Mouse (Mus musculus): ENCODE measurements around the gene Lce1i. TPM values are rescaled to one million over a fixed set of nuclear protein-coding genes. Genes with fewer than 3 reads are reported as not detected.

The Lce1i gene
- total and polyA plus RNA-seq, 2 experiments = not detected

- Histone ChIP-seq H3K27me3 (ENCODE audit: control insufficient read depth, insufficient read depth, low read length) (no peaks in the 10 kb centered on the region; the same call in 1 of the 2 replicates), H3K4me3 (ENCODE audit: insufficient read depth, low read depth, low read length) (no peak within 1 kb of the TSS), H3K4me1 (ENCODE audit: control insufficient read depth, insufficient read depth, low read length) (no peaks in the 10 kb centered on the region), H3K27ac (replicated peaks; ENCODE audit: insufficient read depth, low read depth, low read length) (no peak within 1 kb of the TSS), H3K36me3 (ENCODE audit: control insufficient read depth, insufficient read depth, low read length) (no peaks in the 10 kb centered on the region), H3K79me2 (ENCODE audit: control insufficient read depth, insufficient read depth, low read length) (no peaks in the 10 kb centered on the region), H3K9ac (ENCODE audit: low read depth, low read length) (no peak within 1 kb of the TSS)
- no peak for TF ChIP-seq POLR2A (IDR thresholded peaks at IDR 0.05; ENCODE audit: extremely low read depth, insufficient read depth, low read length)
- TF ChIP-seq CTCF (IDR thresholded peaks at IDR 0.05; ENCODE audit: low read depth, low read length) = no peak
- 91% methylated on average over 1 of the region's 1 CpGs for WGBS
- DNase-seq (ENCODE audit: extremely low read depth, low read depth, low spot score) = no peak
Measured at GRCm38 (mm10) chr3:92790414-92790813, 11.7 kb upstream of the Lce1i start, which contains the start of gene Lce1j. Gene Lce1j, minus strand, starts transcription at chr3:92790514.

GRCm38 (mm10) chr3:92771573-92771972 lies 7.1 kb downstream of the Lce1i start:
- Histone ChIP-seq H3K4me3 (ENCODE audit: insufficient read depth, low read depth, low read length) (no peak overlapping the region), H3K36me3 (ENCODE audit: control insufficient read depth, insufficient read depth, low read length) (no peaks in the 10 kb centered on the region), H3K9ac (ENCODE audit: low read depth, low read length) (no peak overlapping the region), H3K27ac (replicated peaks; ENCODE audit: insufficient read depth, low read depth, low read length) (no peak overlapping the region), H3K4me1 (ENCODE audit: control insufficient read depth, insufficient read depth, low read length) (no peaks in the 10 kb centered on the region), H3K79me2 (ENCODE audit: control insufficient read depth, insufficient read depth, low read length) (no peaks in the 10 kb centered on the region), H3K27me3 (ENCODE audit: control insufficient read depth, insufficient read depth, low read length) (no peaks in the 10 kb centered on the region)
- peak; percentile 5 for DNase-seq (ENCODE audit: extremely low read depth, low read depth, low spot score)
- TF ChIP-seq CTCF (IDR thresholded peaks at IDR 0.05; ENCODE audit: low read depth, low read length) (no peak), POLR2A (IDR thresholded peaks at IDR 0.05; ENCODE audit: extremely low read depth, insufficient read depth, low read length) (no peak)
- WGBS = 18% methylated on average over 3 of the region's 3 CpGs

DNA sequence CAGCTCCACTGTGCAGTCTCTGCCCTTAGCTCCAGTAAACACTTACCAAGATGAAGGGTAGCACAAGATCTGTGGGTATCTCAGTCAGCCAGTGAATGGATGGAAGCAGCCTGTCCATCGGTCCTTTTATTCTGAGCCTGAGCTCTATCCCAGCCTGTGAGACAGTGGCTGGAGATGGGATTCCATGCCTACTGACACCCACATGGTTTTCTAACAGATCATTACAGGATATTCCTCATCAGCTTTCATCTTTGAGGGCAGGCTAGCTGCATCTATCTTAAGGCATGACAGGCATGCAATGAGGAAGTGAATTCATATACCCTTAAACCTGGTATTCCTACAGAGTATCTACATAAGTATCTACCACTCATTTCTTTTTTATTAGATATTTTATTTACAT lies 13.7 kb downstream of the Lce1i start, which contains the start of gene Lce1h:
TSS of gene Lce1h (minus strand) at position 101 of the 400 bp plus-strand sequence.
- H3K4me3 ChIP-seq (ENCODE audit: insufficient read depth, low read depth, low read length) = no peak within 1 kb of the TSS
- no peak within 1 kb of the TSS for H3K9ac ChIP-seq (ENCODE audit: low read depth, low read length)
- DNase-seq (ENCODE audit: extremely low read depth, low read depth, low spot score) = no peak
- no peak within 1 kb of the TSS for H3K27ac ChIP-seq (replicated peaks; ENCODE audit: insufficient read depth, low read depth, low read length)
- H3K27me3 ChIP-seq (ENCODE audit: control insufficient read depth, insufficient read depth, low read length) = no peaks in the 10 kb centered on the region
- TF ChIP-seq CTCF (IDR thresholded peaks at IDR 0.05; ENCODE audit: low read depth, low read length) = no peak
- TF ChIP-seq POLR2A (IDR thresholded peaks at IDR 0.05; ENCODE audit: extremely low read depth, insufficient read depth, low read length) = no peak
- H3K79me2 ChIP-seq (ENCODE audit: control insufficient read depth, insufficient read depth, low read length) = no peaks in the 10 kb centered on the region
- H3K4me1 ChIP-seq (ENCODE audit: control insufficient read depth, insufficient read depth, low read length) = no peaks in the 10 kb centered on the region
- no peaks in the 10 kb centered on the region for H3K36me3 ChIP-seq (ENCODE audit: control insufficient read depth, insufficient read depth, low read length)
- WGBS = 92% methylated on average over 1 of the region's 1 CpGs

GRCm38 (mm10) chr3:92753197-92753596 lies 25.5 kb downstream of the Lce1i start:
- H3K27me3 ChIP-seq (ENCODE audit: control insufficient read depth, insufficient read depth, low read length) = no peaks in the 10 kb centered on the region
- 33% methylated on average over 3 of the region's 3 CpGs for WGBS
- H3K27ac ChIP-seq (replicated peaks; ENCODE audit: insufficient read depth, low read depth, low read length) = no peak overlapping the region
- H3K4me3 ChIP-seq (ENCODE audit: insufficient read depth, low read depth, low read length) = no peak overlapping the region
- no peak for TF ChIP-seq POLR2A (IDR thresholded peaks at IDR 0.05; ENCODE audit: extremely low read depth, insufficient read depth, low read length)
- no peak for TF ChIP-seq CTCF (IDR thresholded peaks at IDR 0.05; ENCODE audit: low read depth, low read length)
- H3K36me3 ChIP-seq (ENCODE audit: control insufficient read depth, insufficient read depth, low read length) = no peaks in the 10 kb centered on the region
- H3K4me1 ChIP-seq (ENCODE audit: control insufficient read depth, insufficient read depth, low read length) = no peaks in the 10 kb centered on the region
- no peaks in the 10 kb centered on the region for H3K79me2 ChIP-seq (ENCODE audit: control insufficient read depth, insufficient read depth, low read length)
- H3K9ac ChIP-seq (ENCODE audit: low read depth, low read length) = no peak overlapping the region
- DNase-seq (ENCODE audit: extremely low read depth, low read depth, low spot score) = no peak

DNA sequence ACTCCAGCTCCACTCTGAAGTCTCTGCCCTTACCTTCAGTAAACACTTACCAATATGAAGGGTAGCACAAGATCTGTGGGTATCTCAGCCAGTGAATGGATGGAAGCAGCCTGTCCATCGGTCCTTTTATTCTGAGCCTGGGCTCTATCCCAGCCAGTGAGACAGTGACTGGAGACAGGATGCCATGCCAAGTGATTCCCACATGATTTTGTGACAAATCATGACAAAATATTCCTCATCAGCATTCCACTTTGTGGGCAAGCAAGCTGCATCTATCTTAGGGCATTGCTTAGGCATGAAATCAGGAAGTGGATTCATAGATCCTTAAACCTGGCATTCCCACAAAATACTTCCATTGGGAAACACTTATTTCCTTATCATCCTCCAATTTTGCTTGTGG lies 26.5 kb downstream of the Lce1i start, which contains the start of gene Lce1g:
TSS of gene Lce1g (minus strand) at position 101 of the 400 bp plus-strand sequence.
- no peak for DNase-seq (ENCODE audit: extremely low read depth, low read depth, low spot score)
- H3K36me3 ChIP-seq (ENCODE audit: control insufficient read depth, insufficient read depth, low read length) = no peaks in the 10 kb centered on the region
- WGBS = 82% methylated on average over 1 of the region's 1 CpGs
- H3K9ac ChIP-seq (ENCODE audit: low read depth, low read length) = no peak within 1 kb of the TSS
- H3K4me3 ChIP-seq (ENCODE audit: insufficient read depth, low read depth, low read length) = no peak within 1 kb of the TSS
- no peaks in the 10 kb centered on the region for H3K79me2 ChIP-seq (ENCODE audit: control insufficient read depth, insufficient read depth, low read length)
- H3K27ac ChIP-seq (replicated peaks; ENCODE audit: insufficient read depth, low read depth, low read length) = no peak within 1 kb of the TSS
- TF ChIP-seq POLR2A (IDR thresholded peaks at IDR 0.05; ENCODE audit: extremely low read depth, insufficient read depth, low read length) = no peak
- TF ChIP-seq CTCF (IDR thresholded peaks at IDR 0.05; ENCODE audit: low read depth, low read length) = no peak
- H3K27me3 ChIP-seq (ENCODE audit: control insufficient read depth, insufficient read depth, low read length) = no peaks in the 10 kb centered on the region
- H3K4me1 ChIP-seq (ENCODE audit: control insufficient read depth, insufficient read depth, low read length) = no peaks in the 10 kb centered on the region

DNA sequence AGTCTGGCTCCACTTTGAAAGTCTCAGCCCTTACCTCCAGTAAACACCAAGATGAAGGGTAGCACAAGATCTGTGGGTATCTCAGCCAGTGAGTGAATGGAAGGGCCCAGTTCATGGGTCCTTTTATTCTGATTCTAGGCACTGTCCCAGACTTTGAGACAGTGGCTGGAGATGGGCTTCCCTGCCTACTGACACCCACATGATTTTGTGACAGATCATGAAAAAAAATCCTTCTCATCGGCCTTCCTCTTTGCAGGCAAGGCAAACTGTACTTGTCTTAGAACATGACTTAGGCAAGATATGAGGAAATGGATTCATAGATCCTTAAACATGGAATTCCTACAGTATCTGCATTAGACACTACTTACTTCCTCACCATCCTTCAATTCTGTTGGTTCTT lies 39.7 kb downstream of the Lce1i start, which contains the start of gene Gm38119:
TSS of gene Gm38119 (minus strand) at position 101 of the 400 bp plus-strand sequence.
- H3K4me1 ChIP-seq (ENCODE audit: control insufficient read depth, insufficient read depth, low read length) = no peaks in the 10 kb centered on the region
- TF ChIP-seq POLR2A (IDR thresholded peaks at IDR 0.05; ENCODE audit: extremely low read depth, insufficient read depth, low read length) (no peak), CTCF (IDR thresholded peaks at IDR 0.05; ENCODE audit: low read depth, low read length) (no peak)
- H3K4me3 ChIP-seq (ENCODE audit: insufficient read depth, low read depth, low read length) = no peak within 1 kb of the TSS
- no peaks in the 10 kb centered on the region for H3K27me3 ChIP-seq (ENCODE audit: control insufficient read depth, insufficient read depth, low read length)
- no peak within 1 kb of the TSS for H3K9ac ChIP-seq (ENCODE audit: low read depth, low read length)
- no peak within 1 kb of the TSS for H3K27ac ChIP-seq (replicated peaks; ENCODE audit: insufficient read depth, low read depth, low read length)
- no peak for DNase-seq (ENCODE audit: extremely low read depth, low read depth, low spot score)
- no peaks in the 10 kb centered on the region for H3K36me3 ChIP-seq (ENCODE audit: control insufficient read depth, insufficient read depth, low read length)
- no peaks in the 10 kb centered on the region for H3K79me2 ChIP-seq (ENCODE audit: control insufficient read depth, insufficient read depth, low read length)
- 59% methylated on average over 1 of the region's 1 CpGs for WGBS

Other genes with a start within 250 kb of the Lce1i start
- not detected in 2 replicates for gene 2310046K23Rik, start 244.4 kb downstream of the Lce1i start, total RNA-seq (2014; rRNA removed)
- gene 2310046K23Rik, start 244.4 kb downstream of the Lce1i start, polyA plus RNA-seq (2012; rRNA removed) = not detected in 2 replicates
- not detected in 2 replicates for gene Ivl, start 205.2 kb downstream of the Lce1i start, total RNA-seq (2014; rRNA removed)
- gene Ivl, start 205.2 kb downstream of the Lce1i start, polyA plus RNA-seq (2012; rRNA removed) = not detected in 2 replicates
- gene Smcp, start 189.9 kb downstream of the Lce1i start, total RNA-seq (2014; rRNA removed) = not detected in 2 replicates
- 0.17 TPM in 1 of 2 replicates, not detected in the other for gene Smcp, start 189.9 kb downstream of the Lce1i start, polyA plus RNA-seq (2012; rRNA removed)
- not detected in 2 replicates for gene 2210017I01Rik, start 171.4 kb downstream of the Lce1i start, total RNA-seq (2014; rRNA removed)
- gene 2210017I01Rik, start 171.4 kb downstream of the Lce1i start, polyA plus RNA-seq (2012; rRNA removed) = not detected in 2 replicates
- not detected in 2 replicates for gene Lce6a, start 157.2 kb downstream of the Lce1i start, total RNA-seq (2014; rRNA removed)
- gene Lce6a, start 157.2 kb downstream of the Lce1i start, polyA plus RNA-seq (2012; rRNA removed) = not detected in 2 replicates
- gene Lce1a1, start 130.6 kb downstream of the Lce1i start, total RNA-seq (2014; rRNA removed) = not detected in 2 replicates
- not detected in 2 replicates for gene Lce1a1, start 130.6 kb downstream of the Lce1i start, polyA plus RNA-seq (2012; rRNA removed)
- gene Lce1b, start 122.0 kb downstream of the Lce1i start, total RNA-seq (2014; rRNA removed) = not detected in 2 replicates
- gene Lce1b, start 122.0 kb downstream of the Lce1i start, polyA plus RNA-seq (2012; rRNA removed) = not detected in 2 replicates
- not detected in 2 replicates for gene Lce1a2, start 108.6 kb downstream of the Lce1i start, total RNA-seq (2014; rRNA removed)
- gene Lce1a2, start 108.6 kb downstream of the Lce1i start, polyA plus RNA-seq (2012; rRNA removed) = not detected in 2 replicates
- gene Lce1c, start 99.7 kb downstream of the Lce1i start, total RNA-seq (2014; rRNA removed) = not detected in 2 replicates
- not detected in 2 replicates for gene Lce1c, start 99.7 kb downstream of the Lce1i start, polyA plus RNA-seq (2012; rRNA removed)
- not detected in 2 replicates for gene Lce1d, start 91.7 kb downstream of the Lce1i start, total RNA-seq (2014; rRNA removed)
- not detected in 2 replicates for gene Lce1d, start 91.7 kb downstream of the Lce1i start, polyA plus RNA-seq (2012; rRNA removed)
- gene Lce1e, start 69.8 kb downstream of the Lce1i start, total RNA-seq (2014; rRNA removed) = not detected in 2 replicates
- not detected in 2 replicates for gene Lce1e, start 69.8 kb downstream of the Lce1i start, polyA plus RNA-seq (2012; rRNA removed)
- gene Lce1f, start 58.5 kb downstream of the Lce1i start, total RNA-seq (2014; rRNA removed) = not detected in 2 replicates
- gene Lce1f, start 58.5 kb downstream of the Lce1i start, polyA plus RNA-seq (2012; rRNA removed) = not detected in 2 replicates
- not detected in 2 replicates for gene Gm38119, start 39.8 kb downstream of the Lce1i start, total RNA-seq (2014; rRNA removed)
- not detected in 2 replicates for gene Gm38119, start 39.8 kb downstream of the Lce1i start, polyA plus RNA-seq (2012; rRNA removed)
- not detected in 2 replicates for gene Lce1g, start 26.6 kb downstream of the Lce1i start, total RNA-seq (2014; rRNA removed)
- not detected in 2 replicates for gene Lce1g, start 26.6 kb downstream of the Lce1i start, polyA plus RNA-seq (2012; rRNA removed)
- gene Lce1h, start 13.8 kb downstream of the Lce1i start, total RNA-seq (2014; rRNA removed) = not detected in 2 replicates
- not detected in 2 replicates for gene Lce1h, start 13.8 kb downstream of the Lce1i start, polyA plus RNA-seq (2012; rRNA removed)
- gene Lce1j, start 11.6 kb upstream of the Lce1i start, total RNA-seq (2014; rRNA removed) = not detected in 2 replicates
- gene Lce1j, start 11.6 kb upstream of the Lce1i start, polyA plus RNA-seq (2012; rRNA removed) = not detected in 2 replicates
- not detected in 2 replicates for gene Lce1k, start 29.0 kb upstream of the Lce1i start, total RNA-seq (2014; rRNA removed)
- gene Lce1k, start 29.0 kb upstream of the Lce1i start, polyA plus RNA-seq (2012; rRNA removed) = not detected in 2 replicates
- gene Kprp, start 48.3 kb upstream of the Lce1i start, total RNA-seq (2014; rRNA removed) = not detected in 2 replicates
- gene Kprp, start 48.3 kb upstream of the Lce1i start, polyA plus RNA-seq (2012; rRNA removed) = not detected in 2 replicates
- gene Lce1l, start 72.4 kb upstream of the Lce1i start, total RNA-seq (2014; rRNA removed) = not detected in 2 replicates
- gene Lce1l, start 72.4 kb upstream of the Lce1i start, polyA plus RNA-seq (2012; rRNA removed) = not detected in 2 replicates
- gene 2310050C09Rik, start 91.3 kb upstream of the Lce1i start, total RNA-seq (2014; rRNA removed) = not detected in 2 replicates
- not detected in 2 replicates for gene 2310050C09Rik, start 91.3 kb upstream of the Lce1i start, polyA plus RNA-seq (2012; rRNA removed)
- not detected in 2 replicates for gene Lce3a, start 147.3 kb upstream of the Lce1i start, total RNA-seq (2014; rRNA removed)
- not detected in 2 replicates for gene Lce3a, start 147.3 kb upstream of the Lce1i start, polyA plus RNA-seq (2012; rRNA removed)
- gene Lce3b, start 154.1 kb upstream of the Lce1i start, total RNA-seq (2014; rRNA removed) = not detected in 2 replicates
- gene Lce3b, start 154.1 kb upstream of the Lce1i start, polyA plus RNA-seq (2012; rRNA removed) = not detected in 2 replicates
- not detected in 2 replicates for gene Lce3c, start 165.6 kb upstream of the Lce1i start, total RNA-seq (2014; rRNA removed)
- gene Lce3c, start 165.6 kb upstream of the Lce1i start, polyA plus RNA-seq (2012; rRNA removed) = not detected in 2 replicates
- not detected in 2 replicates for gene Lce3d, start 178.5 kb upstream of the Lce1i start, total RNA-seq (2014; rRNA removed)
- not detected in 2 replicates for gene Lce3d, start 178.5 kb upstream of the Lce1i start, polyA plus RNA-seq (2012; rRNA removed)
- not detected in 2 replicates for gene Lce3e, start 188.2 kb upstream of the Lce1i start, total RNA-seq (2014; rRNA removed)
- not detected in 2 replicates for gene Lce3e, start 188.2 kb upstream of the Lce1i start, polyA plus RNA-seq (2012; rRNA removed)
- not detected in 2 replicates for gene Lce3f, start 213.3 kb upstream of the Lce1i start, total RNA-seq (2014; rRNA removed)
- not detected in 2 replicates for gene Lce3f, start 213.3 kb upstream of the Lce1i start, polyA plus RNA-seq (2012; rRNA removed)
- not detected in 2 replicates for gene Crct1, start 236.8 kb upstream of the Lce1i start, total RNA-seq (2014; rRNA removed)
- not detected in 2 replicates for gene Crct1, start 236.8 kb upstream of the Lce1i start, polyA plus RNA-seq (2012; rRNA removed)
- not detected in 2 replicates for gene Lce1m, start 240.2 kb upstream of the Lce1i start, total RNA-seq (2014; rRNA removed)
- not detected in 2 replicates for gene Lce1m, start 240.2 kb upstream of the Lce1i start, polyA plus RNA-seq (2012; rRNA removed)